Mouse (Mus musculus) bone marrow macrophage, adult 2 months (primary cell): ENCODE results near the gene Islr2. TPM values are rescaled to one million over a fixed set of nuclear protein-coding genes. Genes with fewer than 3 reads are reported as not detected.

Experiments used
- H3K27ac ChIP-seq: 2 replicates; pipeline ENCODE4 v1.5.1; 2012; ENCODE audit warnings: low read depth, low read length; ENCODE audit not compliant: insufficient read depth
- H3K4me1 ChIP-seq: 2 replicates; pipeline ENCODE4 v1.6.1; 2012; ENCODE audit warnings: low read length; ENCODE audit not compliant: control insufficient read depth, insufficient read depth
- H3K4me3 ChIP-seq: 2 replicates; pipeline ENCODE4 v1.5.1; 2012; ENCODE audit warnings: mild to moderate bottlenecking, low read length, moderate library complexity; ENCODE audit not compliant: insufficient read depth
- CTCF ChIP-seq: IDR thresholded peaks from 2 replicates; pipeline ENCODE4 v1.5.1; 2012; ENCODE audit warnings: low read depth, mild to moderate bottlenecking, low read length, moderate library complexity
- POLR2A ChIP-seq: IDR thresholded peaks from 2 replicates; pipeline ENCODE4 v1.6.1; 2012; ENCODE audit warnings: mild to moderate bottlenecking, low read depth, low read length, borderline replicate concordance
- polyA plus RNA-seq: library from polyadenylated mRNA; stranded (reverse); fragments of >200 nt; gene quantifications from 2 replicates; pipeline ENCODE4 v1.2.4, GENCODE M21; 2012; ENCODE audit not compliant: missing spikeins, insufficient read depth, insufficient read length

The Islr2 gene
- polyA plus RNA-seq, 1 experiment, result not detected

GRCm38 (mm10) chr9:58174818-58175251, 29.3 kb downstream of the Islr2 start:
- TF ChIP-seq CTCF (no peak), POLR2A (no peak)
- H3K4me1 ChIP-seq, result no peaks in the 10 kb centered on the region
- no peak overlapping the region for H3K27ac ChIP-seq
- no peak overlapping the region for H3K4me3 ChIP-seq

GRCm38 (mm10) chr9:58172863-58173262, 31.3 kb downstream of the Islr2 start:
- TF ChIP-seq POLR2A, result no peak
- no peak for TF ChIP-seq CTCF
- H3K4me3 ChIP-seq, result no peak overlapping the region
- no peak overlapping the region for H3K27ac ChIP-seq
- H3K4me1 ChIP-seq, result no peaks in the 10 kb centered on the region

GRCm38 (mm10) chr9:58169426-58169825, 34.7 kb downstream of the Islr2 start:
- Histone ChIP-seq H3K4me1 (no peaks in the 10 kb centered on the region), H3K27ac (no peak overlapping the region), H3K4me3 (no peak overlapping the region)
- TF ChIP-seq CTCF (no peak), POLR2A (no peak)

DNA sequence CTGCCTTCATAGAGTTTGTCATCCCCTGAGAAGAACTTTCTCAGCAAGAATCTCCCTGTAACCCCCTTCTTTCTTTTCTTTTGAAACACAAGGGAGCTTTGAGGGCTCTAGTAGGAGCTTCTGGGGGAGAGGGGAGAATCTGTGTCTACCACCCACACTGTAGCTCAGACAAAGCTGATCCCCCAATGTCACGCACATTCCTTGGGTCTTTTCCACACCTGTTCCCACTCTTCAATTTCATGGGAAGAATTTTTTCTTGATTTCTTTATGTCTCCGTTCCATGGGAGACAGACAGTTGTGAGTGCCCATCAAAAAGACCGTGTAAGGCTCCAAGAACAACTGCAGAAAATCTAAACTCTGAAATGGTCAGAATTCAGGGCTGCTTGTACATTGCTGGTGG, 35.2 kb downstream of the Islr2 start:
- TF ChIP-seq CTCF (no peak), POLR2A (no peak)
- Histone ChIP-seq H3K4me3 (no peak overlapping the region), H3K27ac (no peak overlapping the region)

GRCm38 (mm10) chr9:58165779-58166178, 38.3 kb downstream of the Islr2 start:
- H3K27ac ChIP-seq, result no peak overlapping the region
- no peak overlapping the region for H3K4me3 ChIP-seq
- H3K4me1 ChIP-seq, result no peaks in the 10 kb centered on the region
- no peak for TF ChIP-seq POLR2A
- no peak for TF ChIP-seq CTCF

More for the DNA sequence above, 35.2 kb downstream of the Islr2 start:
- H3K4me1 ChIP-seq, result no peaks in the 10 kb centered on the region

GRCm38 (mm10) chr9:58163146-58163545, 41.0 kb downstream of the Islr2 start:
- Histone ChIP-seq H3K4me1 (no peaks in the 10 kb centered on the region), H3K27ac (no peak overlapping the region), H3K4me3 (no peak overlapping the region)
- TF ChIP-seq POLR2A (no peak), CTCF (no peak)

GRCm38 (mm10) chr9:58162173-58162572, 41.9 kb downstream of the Islr2 start:
- Histone ChIP-seq H3K4me3 (no peak overlapping the region), H3K4me1 (no peaks in the 10 kb centered on the region), H3K27ac (no peak overlapping the region)
- TF ChIP-seq CTCF, result no peak
- no peak for TF ChIP-seq POLR2A

- H3K4me1 ChIP-seq, result no peaks in the 10 kb centered on the region
- TF ChIP-seq CTCF (no peak), POLR2A (no peak)
- H3K4me3 ChIP-seq, result no peak overlapping the region
- H3K27ac ChIP-seq, result no peak overlapping the region
Observed at GRCm38 (mm10) chr9:58160315-58160714, 43.8 kb downstream of the Islr2 start.

GRCm38 (mm10) chr9:58159855-58160254, 44.3 kb downstream of the Islr2 start:
- no peak for TF ChIP-seq POLR2A
- H3K4me3 ChIP-seq, result no peak overlapping the region
- no peak overlapping the region for H3K27ac ChIP-seq
- no peaks in the 10 kb centered on the region for H3K4me1 ChIP-seq

DNA sequence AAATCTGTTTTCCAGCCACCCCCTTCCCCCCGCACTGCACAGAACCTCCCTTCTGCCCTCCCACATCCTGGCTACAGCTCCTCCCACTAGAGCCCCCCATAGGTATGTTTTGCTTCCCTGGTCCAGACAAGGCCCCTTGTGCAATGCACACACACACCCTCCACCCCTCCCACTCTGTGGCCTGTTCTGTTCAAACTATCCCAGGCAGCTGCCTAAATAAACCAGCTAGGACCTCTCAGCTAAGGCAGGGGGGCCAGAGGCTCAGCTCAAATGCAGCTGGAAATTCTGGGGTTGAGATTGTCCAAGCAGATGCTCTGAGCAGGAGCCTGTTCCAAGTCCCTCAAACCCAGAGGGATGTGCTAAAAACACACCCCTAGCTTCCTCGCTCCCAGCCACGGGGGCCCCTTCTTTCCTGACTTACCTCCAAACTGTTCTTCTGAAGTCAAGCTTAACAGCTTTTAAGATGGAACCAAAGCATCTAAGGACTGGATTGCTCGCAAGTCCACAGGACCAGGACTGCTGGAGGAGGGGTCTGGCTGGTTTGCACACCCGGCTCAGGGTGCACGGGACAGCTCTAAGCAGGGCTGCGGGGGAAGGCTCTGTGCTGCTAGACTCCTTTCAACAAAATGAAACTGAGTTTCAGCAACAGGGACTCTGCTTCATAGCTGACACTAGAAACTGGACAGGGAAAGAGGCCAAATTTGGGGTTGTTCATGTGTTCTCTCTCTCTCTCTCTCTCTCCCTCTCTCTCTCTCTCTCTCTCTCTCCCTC, 45.4 kb downstream of the Islr2 start:
- no peaks in the 10 kb centered on the region for H3K4me1 ChIP-seq
- H3K27ac ChIP-seq, result no peak overlapping the region
- no peak for TF ChIP-seq POLR2A
- TF ChIP-seq CTCF, result no peak
- no peak overlapping the region for H3K4me3 ChIP-seq
